Mouse (Mus musculus) liver (tissue): Measurements from ENCODE around the gene Gja3.

Experiments used
- DNase-seq: peaks from one replicate; pipeline ENCODE4 v3.0.0-alpha.2; 2020; ENCODE audit warnings: mixed read lengths

The Gja3 gene

GRCm38 (mm10) chr14:57057563-57058321, at the start of gene Gja3:
Gene Gja3 (minus strand): TSS chr14:57058100.
- DNase-seq: peak; percentile 22

DNA sequence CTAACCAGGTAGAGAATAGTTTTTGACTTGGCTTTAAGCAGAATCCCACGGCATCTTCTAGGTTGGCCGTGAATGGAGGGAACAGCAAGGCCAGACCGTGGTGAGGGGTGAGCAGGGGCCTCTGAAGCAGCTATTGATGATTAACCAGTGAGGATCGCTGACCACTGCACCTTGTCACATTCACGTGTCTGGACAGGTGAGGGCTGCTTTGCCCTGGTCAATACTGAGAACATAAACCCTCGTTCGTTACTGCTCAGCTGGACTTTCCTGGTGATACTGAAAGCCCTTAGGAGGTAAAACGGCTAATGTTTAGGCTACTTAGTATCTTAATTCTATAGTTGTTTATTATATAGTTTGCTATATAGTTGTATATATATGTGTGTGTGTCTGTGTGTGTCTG, 49.2 kb upstream of the Gja3 start:
- no peak for DNase-seq

GRCm38 (mm10) chr14:57105721-57106120, 47.8 kb upstream of the Gja3 start:
- no peak for DNase-seq

- no peak for DNase-seq
Measured at GRCm38 (mm10) chr14:57105111-57105510, 47.2 kb upstream of the Gja3 start.

- DNase-seq: peak; percentile 53
Measured at GRCm38 (mm10) chr14:57104106-57105023, 46.5 kb upstream of the Gja3 start, which contains the start of gene Gjb2. Gene Gjb2 (minus strand): TSS chr14:57104702.

- DNase-seq: no peak
Measured at GRCm38 (mm10) chr14:57103711-57104105, 45.8 kb upstream of the Gja3 start.

GRCm38 (mm10) chr14:57103121-57103520, 45.2 kb upstream of the Gja3 start:
- no peak for DNase-seq

GRCm38 (mm10) chr14:57101623-57102022, 43.7 kb upstream of the Gja3 start:
- DNase-seq: no peak

GRCm38 (mm10) chr14:57095855-57096254, 38.0 kb upstream of the Gja3 start:
- peak; percentile 18 for DNase-seq

DNA sequence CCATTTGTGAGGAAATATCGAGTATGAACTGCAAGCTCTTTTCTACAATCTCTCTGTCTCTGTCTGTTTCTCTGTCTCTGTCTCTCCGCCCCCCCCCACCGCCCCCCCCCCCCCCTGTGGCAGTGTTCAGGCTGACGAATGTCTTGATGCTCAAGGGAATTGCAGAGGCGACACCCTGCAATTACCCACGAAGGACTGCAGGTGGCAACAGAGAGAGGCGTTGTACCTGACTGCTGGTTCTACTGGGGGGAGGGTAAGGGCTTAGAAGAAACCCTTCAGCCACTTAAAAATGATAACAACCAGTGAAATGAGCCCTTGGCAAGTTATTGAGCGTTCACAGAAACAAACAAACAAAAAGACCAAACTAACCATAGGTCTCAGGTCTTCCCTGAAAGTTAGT, 35.1 kb upstream of the Gja3 start:
- DNase-seq: peak; percentile 47

DNA sequence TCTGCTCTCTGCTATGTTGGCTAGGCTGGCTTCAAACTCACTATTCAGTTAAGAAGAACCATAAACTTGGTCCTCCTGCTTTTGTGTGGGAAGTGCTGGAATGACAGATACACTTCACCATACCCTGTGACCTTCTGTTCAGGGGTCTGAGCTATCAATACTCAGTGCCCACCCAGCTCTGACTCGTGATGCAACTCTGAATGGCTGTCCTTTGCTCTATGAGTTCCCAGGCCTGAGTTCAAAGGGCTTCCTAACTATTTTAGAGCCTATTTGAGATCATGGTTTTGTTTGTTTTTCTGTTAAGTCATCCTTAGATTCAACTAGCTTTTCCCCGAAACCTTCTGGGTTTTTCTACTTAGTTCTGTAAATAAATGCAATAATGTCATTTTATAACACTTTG, 32.1 kb upstream of the Gja3 start:
- DNase-seq: no peak

DNA sequence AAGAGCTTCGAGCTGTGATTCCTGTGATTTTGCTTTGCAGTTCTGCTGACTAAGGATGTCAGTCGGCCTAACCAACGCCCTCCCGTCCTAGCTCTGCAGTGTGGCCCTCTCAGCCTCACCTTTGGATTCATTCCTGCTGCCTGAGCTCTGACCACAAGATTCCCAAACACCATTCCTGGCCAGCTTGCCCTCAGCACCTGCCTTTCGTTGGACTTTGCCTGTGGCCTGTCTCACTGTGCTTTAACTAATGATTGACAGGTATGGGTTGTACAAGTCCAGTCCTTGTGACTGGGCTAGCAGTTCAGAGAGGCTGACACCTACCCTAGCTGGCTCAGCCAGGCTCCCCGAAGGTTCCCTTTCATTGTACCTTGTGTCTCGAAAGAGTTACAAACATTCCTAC, 31.2 kb upstream of the Gja3 start:
- DNase-seq: peak; percentile 46

GRCm38 (mm10) chr14:57084180-57084668, 26.3 kb upstream of the Gja3 start:
- no peak for DNase-seq

- DNase-seq: no peak
Measured at GRCm38 (mm10) chr14:57082863-57083262, 25.0 kb upstream of the Gja3 start.

- no peak for DNase-seq
Measured at GRCm38 (mm10) chr14:57075537-57075936, 17.6 kb upstream of the Gja3 start.

- DNase-seq: peak; percentile 48
Measured at GRCm38 (mm10) chr14:57069906-57070305, 12.0 kb upstream of the Gja3 start.

- DNase-seq: no peak
Measured at GRCm38 (mm10) chr14:57066053-57066452, 8.2 kb upstream of the Gja3 start.

DNA sequence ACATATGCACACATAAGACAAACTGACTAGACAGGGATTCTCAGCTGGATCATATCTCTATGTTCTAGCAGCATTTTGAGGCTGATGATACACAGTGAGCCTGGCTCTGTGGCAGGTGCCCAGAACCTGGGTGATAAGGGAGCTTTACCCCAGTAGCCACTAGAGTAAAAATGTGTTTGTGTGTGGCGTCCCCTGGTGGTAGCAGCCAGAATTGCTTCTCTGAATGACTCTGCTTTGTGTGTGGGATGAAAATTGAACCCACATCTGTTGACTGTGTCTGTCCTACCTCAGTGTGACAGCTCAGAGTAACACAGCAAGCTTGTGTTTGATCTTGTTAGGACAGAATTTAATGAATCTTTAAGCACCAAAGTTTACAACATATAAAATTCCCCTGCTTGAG, 2.2 kb upstream of the Gja3 start:
- peak; percentile 58 for DNase-seq

DNA sequence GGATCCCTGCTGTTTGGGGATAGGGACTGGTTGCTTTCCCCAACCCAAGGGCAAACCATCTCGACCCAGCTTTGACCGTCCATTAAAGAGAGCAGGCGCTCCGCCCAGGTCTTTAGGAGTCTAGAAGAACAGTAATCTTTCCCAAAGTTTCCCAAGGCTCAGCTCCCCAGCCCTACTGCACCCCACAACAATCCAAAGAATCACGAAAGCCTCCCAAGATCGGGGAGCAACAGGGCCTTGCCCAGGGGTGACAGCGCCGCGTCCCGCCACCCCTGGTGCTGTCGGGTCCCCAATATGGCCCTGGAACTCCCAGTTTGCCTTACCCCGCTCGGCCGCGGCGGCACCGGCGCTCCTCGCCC, 717 bp downstream of the Gja3 start:
- no peak for DNase-seq

GRCm38 (mm10) chr14:57052713-57053112, 5.2 kb downstream of the Gja3 start:
- no peak for DNase-seq

GRCm38 (mm10) chr14:57043863-57044262, 14.0 kb downstream of the Gja3 start:
- DNase-seq: no peak

- DNase-seq: no peak
Measured at GRCm38 (mm10) chr14:57041439-57041838, 16.5 kb downstream of the Gja3 start.

DNA sequence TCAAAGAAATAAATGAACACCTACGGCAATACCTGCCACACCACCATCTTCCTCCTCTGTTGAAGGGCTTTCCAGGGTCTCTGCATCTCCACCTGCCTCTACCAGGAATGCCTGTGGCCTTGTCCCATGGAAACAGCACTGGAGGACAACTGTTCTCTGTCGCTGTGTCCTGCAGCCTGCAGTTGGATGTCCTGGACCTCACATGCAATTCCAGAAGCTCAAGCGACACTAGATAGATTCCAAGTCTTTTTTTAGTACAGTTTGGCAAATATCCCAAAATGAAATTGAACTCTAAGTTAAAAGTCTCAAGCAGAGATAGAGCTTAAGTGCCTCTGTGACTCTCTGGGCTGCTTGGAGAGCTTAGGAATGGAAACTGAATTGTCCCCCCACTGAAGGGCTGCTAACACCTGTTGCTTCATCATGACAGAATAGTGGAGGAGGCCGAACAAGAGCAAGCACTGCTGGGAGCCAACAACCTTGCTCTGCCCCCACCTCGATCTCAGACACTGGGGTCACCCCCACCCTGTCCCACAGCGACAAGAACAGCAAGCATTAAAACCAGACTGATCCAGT, 22.9 kb downstream of the Gja3 start:
- no peak for DNase-seq
